Mouse (Mus musculus): Measurements from ENCODE around the gene Gng12. TPM values are rescaled to one million over a fixed set of nuclear protein-coding genes. Genes with fewer than 3 reads are reported as not detected.
"Not testable (repeated sequence)": the region's sequence is repeated elsewhere in the genome, so short reads cannot be mapped to it uniquely, and the experiment has no call there.

Gene Gng12
- polyA plus RNA-seq, 1 experiment from 2014 or later: 130 TPM

GRCm38 (mm10) chr6:67032972-67033371 is 136.8 kb downstream of the Gng12 start:
- not testable (repeated sequence) for H3K27me3 ChIP-seq (ENCODE audit: control insufficient read depth, insufficient read depth, low read length); H3K9me3 ChIP-seq (ENCODE audit: control insufficient read depth, low read depth, low read length); H3K4me2 ChIP-seq (replicated peaks; ENCODE audit: low read depth, low read length); H3K36me3 ChIP-seq (ENCODE audit: control insufficient read depth, insufficient read depth, low read length); H3K9ac ChIP-seq (replicated peaks; ENCODE audit: low read depth, low read length); H3K4me1 ChIP-seq (ENCODE audit: control insufficient read depth, insufficient read depth, low read length); ATAC-seq (ENCODE audit: insufficient number of reproducible peaks, insufficient read depth, low FRiP score, low read depth); H3K4me3 ChIP-seq (ENCODE audit: low read depth, low read length); H3K27ac ChIP-seq (ENCODE audit: low read length)
- WGBS: 91% methylated on average over 2 of the region's 4 CpGs

- H3K9ac ChIP-seq (replicated peaks; ENCODE audit: low read depth, low read length): no peak overlapping the region
- no peak overlapping the region for H3K4me2 ChIP-seq (replicated peaks; ENCODE audit: low read depth, low read length)
- no peaks in the 10 kb centered on the region for H3K27me3 ChIP-seq (ENCODE audit: control insufficient read depth, insufficient read depth, low read length)
- WGBS: 68% methylated on average over 4 of the region's 4 CpGs
- H3K9me3 ChIP-seq (ENCODE audit: control insufficient read depth, low read depth, low read length): no peaks in the 10 kb centered on the region
- H3K4me1 ChIP-seq (ENCODE audit: control insufficient read depth, insufficient read depth, low read length): peaks cover 3% of the 10 kb centered on the region; the same call in 1 of the 2 replicates
- H3K27ac ChIP-seq (ENCODE audit: low read length): no peak overlapping the region
- no peak for ATAC-seq (ENCODE audit: insufficient number of reproducible peaks, insufficient read depth, low FRiP score, low read depth)
- H3K36me3 ChIP-seq (ENCODE audit: control insufficient read depth, insufficient read depth, low read length): no peaks in the 10 kb centered on the region
- H3K4me3 ChIP-seq (ENCODE audit: low read depth, low read length): no peak overlapping the region
Observed at GRCm38 (mm10) chr6:67033604-67034003, 137.4 kb downstream of the Gng12 start.

GRCm38 (mm10) chr6:67034331-67035130 is 138.3 kb downstream of the Gng12 start:
- WGBS: 56% methylated on average over 7 of the region's 7 CpGs
- no peaks in the 10 kb centered on the region for H3K27me3 ChIP-seq (ENCODE audit: control insufficient read depth, insufficient read depth, low read length)
- no peak overlapping the region for H3K27ac ChIP-seq (ENCODE audit: low read length)
- H3K4me1 ChIP-seq (ENCODE audit: control insufficient read depth, insufficient read depth, low read length): peaks cover 3% of the 10 kb centered on the region; the same call in 1 of the 2 replicates
- no peak for ATAC-seq (ENCODE audit: insufficient number of reproducible peaks, insufficient read depth, low FRiP score, low read depth)
- no peaks in the 10 kb centered on the region for H3K9me3 ChIP-seq (ENCODE audit: control insufficient read depth, low read depth, low read length)
- no peak overlapping the region for H3K4me3 ChIP-seq (ENCODE audit: low read depth, low read length)
- H3K36me3 ChIP-seq (ENCODE audit: control insufficient read depth, insufficient read depth, low read length): no peaks in the 10 kb centered on the region
- H3K4me2 ChIP-seq (replicated peaks; ENCODE audit: low read depth, low read length): no peak overlapping the region
- no peak overlapping the region for H3K9ac ChIP-seq (replicated peaks; ENCODE audit: low read depth, low read length)

GRCm38 (mm10) chr6:67035388-67036299 is 139.4 kb downstream of the Gng12 start:
- Histone ChIP-seq H3K4me1 (ENCODE audit: control insufficient read depth, insufficient read depth, low read length) (peaks cover 3% of the 10 kb centered on the region; the same call in 1 of the 2 replicates), H3K27me3 (ENCODE audit: control insufficient read depth, insufficient read depth, low read length) (no peaks in the 10 kb centered on the region), H3K4me3 (ENCODE audit: low read depth, low read length) (peak overlapping the region; percentile 75), H3K4me2 (replicated peaks; ENCODE audit: low read depth, low read length) (peak overlapping the region; percentile 66), H3K36me3 (ENCODE audit: control insufficient read depth, insufficient read depth, low read length) (no peaks in the 10 kb centered on the region), H3K9me3 (ENCODE audit: control insufficient read depth, low read depth, low read length) (no peaks in the 10 kb centered on the region), H3K9ac (replicated peaks; ENCODE audit: low read depth, low read length) (peak overlapping the region; percentile 40; the same call in 1 of the 2 replicates), H3K27ac (ENCODE audit: low read length) (peak overlapping the region; percentile 90)
- no peak for ATAC-seq (ENCODE audit: insufficient number of reproducible peaks, insufficient read depth, low FRiP score, low read depth)
- 15% methylated on average over 19 of the region's 19 CpGs for WGBS

GRCm38 (mm10) chr6:67036356-67036811 is 140.2 kb downstream of the Gng12 start:
- no peaks in the 10 kb centered on the region for H3K36me3 ChIP-seq (ENCODE audit: control insufficient read depth, insufficient read depth, low read length)
- H3K4me3 ChIP-seq (ENCODE audit: low read depth, low read length): peak overlapping the region; percentile 75
- under 1% methylated on average over 29 of the region's 29 CpGs for WGBS
- H3K4me2 ChIP-seq (replicated peaks; ENCODE audit: low read depth, low read length): peak overlapping the region; percentile 66
- ATAC-seq (ENCODE audit: insufficient number of reproducible peaks, insufficient read depth, low FRiP score, low read depth): peak; percentile 77
- peak overlapping the region; percentile 69 for H3K9ac ChIP-seq (replicated peaks; ENCODE audit: low read depth, low read length)
- peak overlapping the region; percentile 90 for H3K27ac ChIP-seq (ENCODE audit: low read length)
- H3K27me3 ChIP-seq (ENCODE audit: control insufficient read depth, insufficient read depth, low read length): no peaks in the 10 kb centered on the region
- no peaks in the 10 kb centered on the region for H3K9me3 ChIP-seq (ENCODE audit: control insufficient read depth, low read depth, low read length)
- H3K4me1 ChIP-seq (ENCODE audit: control insufficient read depth, insufficient read depth, low read length): peaks cover 3% of the 10 kb centered on the region; the same call in 1 of the 2 replicates

- Histone ChIP-seq H3K9me3 (ENCODE audit: control insufficient read depth, low read depth, low read length) (no peaks in the 10 kb centered on the region), H3K4me2 (replicated peaks; ENCODE audit: low read depth, low read length) (peak within 1 kb of the TSS; percentile 66), H3K9ac (replicated peaks; ENCODE audit: low read depth, low read length) (peak within 1 kb of the TSS; percentile 69), H3K4me1 (ENCODE audit: control insufficient read depth, insufficient read depth, low read length) (peaks cover 3% of the 10 kb centered on the region; the same call in 1 of the 2 replicates), H3K4me3 (ENCODE audit: low read depth, low read length) (peak within 1 kb of the TSS; percentile 75), H3K27ac (ENCODE audit: low read length) (peak within 1 kb of the TSS; percentile 90), H3K36me3 (ENCODE audit: control insufficient read depth, insufficient read depth, low read length) (no peaks in the 10 kb centered on the region), H3K27me3 (ENCODE audit: control insufficient read depth, insufficient read depth, low read length) (no peaks in the 10 kb centered on the region)
- WGBS: under 1% methylated on average over 69 of the region's 69 CpGs
- peak; percentile 98 for ATAC-seq (ENCODE audit: insufficient number of reproducible peaks, insufficient read depth, low FRiP score, low read depth)
Observed at GRCm38 (mm10) chr6:67036837-67037628, 140.8 kb downstream of the Gng12 start, which contains the start of gene Gadd45a. TSS of gene Gadd45a (minus strand) at chr6:67037457.

GRCm38 (mm10) chr6:67038964-67039363 is 142.8 kb downstream of the Gng12 start:
- 92% methylated on average over 2 of the region's 3 CpGs for WGBS
- no peak for ATAC-seq (ENCODE audit: insufficient number of reproducible peaks, insufficient read depth, low FRiP score, low read depth)

More at GRCm38 (mm10) chr6:67038964-67039363, 142.8 kb downstream of the Gng12 start:
- H3K27me3 ChIP-seq (ENCODE audit: control insufficient read depth, insufficient read depth, low read length): no peaks in the 10 kb centered on the region
- H3K9me3 ChIP-seq (ENCODE audit: control insufficient read depth, low read depth, low read length): no peaks in the 10 kb centered on the region
- no peaks in the 10 kb centered on the region for H3K36me3 ChIP-seq (ENCODE audit: control insufficient read depth, insufficient read depth, low read length)
- H3K4me3 ChIP-seq (ENCODE audit: low read depth, low read length): no peak overlapping the region
- H3K9ac ChIP-seq (replicated peaks; ENCODE audit: low read depth, low read length): no peak overlapping the region
- no peak overlapping the region for H3K27ac ChIP-seq (ENCODE audit: low read length)
- H3K4me1 ChIP-seq (ENCODE audit: control insufficient read depth, insufficient read depth, low read length): peaks cover 3% of the 10 kb centered on the region; the same call in 1 of the 2 replicates
- no peak overlapping the region for H3K4me2 ChIP-seq (replicated peaks; ENCODE audit: low read depth, low read length)
